Mouse (Mus musculus): ENCODE data around the gene Srxn1.

- no peak for TF ChIP-seq CTCF (IDR thresholded peaks at IDR 0.05; ENCODE audit: extremely low read depth, insufficient read depth, insufficient read length, insufficient replicate concordance)
- TF ChIP-seq POLR2A (IDR thresholded peaks at IDR 0.05; ENCODE audit: low read depth, low read length): no peak
Observed at GRCm38 (mm10) chr2:152159487-152159886, 54.2 kb downstream of the Srxn1 start.

Data from spleen, adult 2 months (tissue).